Mouse (Mus musculus) kidney, adult 2 months (tissue): ENCODE measurements around the gene Gpr146.
"Not testable (repeated sequence)": the region's sequence is repeated elsewhere in the genome, so short reads cannot be mapped to it uniquely, and the experiment has no call there.

ENCODE experiments used
- CTCF ChIP-seq: fragments of 200-500 bp; conservative IDR thresholded peaks from 2 replicates; pipeline ENCODE4 v1.5.1; 2011; ENCODE audit warnings: low read depth, mild to moderate bottlenecking, control low read depth, low read length, moderate library complexity, mixed read lengths; ENCODE audit not compliant: insufficient read depth, insufficient read length
- POLR2A ChIP-seq: fragments of 200-500 bp; IDR thresholded peaks from one replicate; pipeline ENCODE4 v1.6.1; 2011; ENCODE audit warnings: low read depth, low read length, control low read depth

- not testable (repeated sequence) for TF ChIP-seq CTCF, POLR2A
Observed at GRCm38 (mm10) chr5:139390324-139391119, 13.0 kb downstream of the Gpr146 start.
